Mouse (Mus musculus): Measurements from ENCODE around the gene Tmco4. TPM values are rescaled to one million over a fixed set of nuclear protein-coding genes. Genes with fewer than 3 reads are reported as not detected.

Tmco4 gene
- total RNA-seq (2023) = 8.0 and 9.8 TPM in 2 replicates

DNA sequence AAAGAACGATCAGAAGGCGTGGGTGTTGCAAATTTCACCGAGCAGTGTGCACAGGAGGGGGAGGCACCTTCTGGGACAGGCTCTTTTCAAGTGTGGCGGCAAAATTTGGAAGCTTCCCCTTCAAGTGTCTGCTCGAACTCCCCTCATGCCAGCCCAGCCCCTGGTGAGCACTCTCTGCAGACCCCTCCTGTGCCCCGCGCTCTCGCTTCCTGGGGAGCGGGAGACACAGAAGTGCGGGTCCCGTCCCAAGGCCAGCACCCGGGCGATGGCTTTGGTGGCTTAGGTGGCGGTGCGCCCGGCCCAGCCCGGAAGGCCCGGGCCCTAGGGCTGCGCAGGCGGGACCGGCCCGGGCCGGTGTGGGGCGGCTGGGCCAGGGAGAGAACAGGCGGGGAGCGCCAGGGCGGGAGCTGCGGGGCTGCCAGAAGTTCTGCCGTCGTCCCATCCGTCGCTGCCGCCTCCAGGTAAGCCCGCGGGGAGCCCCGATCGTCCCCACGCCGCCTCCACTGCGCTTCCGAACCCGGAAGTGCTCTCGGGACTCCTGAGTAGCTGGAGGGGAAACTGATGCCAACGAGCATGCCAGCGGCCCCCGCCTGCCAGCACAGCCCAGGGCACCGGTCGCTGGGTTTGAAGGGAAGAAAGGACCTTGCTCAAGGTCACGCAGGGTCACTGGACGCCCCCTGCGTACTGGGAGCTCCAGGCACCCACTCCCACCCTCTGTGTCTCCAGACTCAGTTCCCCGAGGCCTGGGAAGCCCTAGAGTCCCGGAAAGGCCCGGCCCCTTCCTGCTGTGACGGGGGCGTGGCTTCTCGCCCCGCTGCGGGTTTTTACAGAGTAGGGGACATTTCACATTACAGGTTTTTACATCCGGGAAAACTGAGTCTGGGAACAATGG, at the start of gene Tmco4:
Gene Tmco4 (plus strand): TSS at position 62 of the 892 bp plus-strand sequence.

DNA sequence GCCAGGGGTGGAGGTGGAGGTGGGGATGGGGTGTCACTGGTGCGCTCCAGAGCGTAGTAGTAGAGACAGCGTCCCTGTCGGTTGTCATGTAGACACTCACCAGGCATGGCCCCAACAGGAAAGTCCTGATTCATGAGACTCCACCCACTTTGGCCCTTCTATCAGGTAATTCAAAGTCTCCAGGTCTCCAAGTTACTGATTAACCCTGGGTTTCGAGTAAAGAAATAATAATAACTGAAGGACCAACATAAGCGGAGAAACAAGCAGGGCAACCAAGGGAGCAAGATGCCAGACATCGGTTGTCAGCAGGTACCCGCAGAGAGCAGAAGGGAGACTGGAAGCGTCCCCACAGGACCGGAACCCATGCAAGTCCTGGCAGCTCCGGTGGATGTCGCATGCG, 5.8 kb upstream of the Tmco4 start, which contains the start of gene Rnf186:
Gene Rnf186 (plus strand): TSS at position 247 of the 400 bp plus-strand sequence.

DNA sequence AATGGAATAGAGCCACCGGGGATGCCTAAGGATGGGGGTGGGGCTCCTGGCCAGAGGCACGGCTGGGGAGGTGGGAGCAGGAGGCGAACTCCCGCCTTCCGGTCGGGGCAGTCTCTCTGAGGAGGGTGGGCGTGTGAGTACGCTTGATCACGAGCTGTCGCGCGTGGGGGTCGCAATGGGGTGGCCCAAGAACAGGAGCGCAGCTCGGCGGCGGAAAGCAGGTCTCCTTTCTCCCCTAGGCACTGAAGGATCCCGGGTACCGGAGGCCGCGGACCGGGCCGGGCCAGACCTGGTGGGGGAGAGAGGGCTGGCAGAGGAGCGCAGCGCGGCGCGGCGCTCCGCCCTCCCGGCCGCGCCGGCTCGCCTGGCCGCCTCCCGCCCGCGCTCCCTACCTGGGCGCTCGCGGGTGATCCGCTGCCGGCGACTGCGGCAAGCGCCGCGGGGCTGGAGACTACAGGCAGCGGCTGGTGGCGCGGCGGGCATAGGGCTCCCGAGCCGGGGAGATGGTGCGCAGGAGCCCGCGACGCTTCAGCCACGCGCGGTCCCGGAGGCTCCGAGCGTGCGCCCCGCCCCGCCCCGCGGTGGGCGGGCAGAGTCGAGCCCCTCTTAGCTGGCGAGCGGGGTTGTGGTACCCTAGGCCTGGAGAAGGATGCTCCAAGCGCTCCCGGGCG, 102.5 kb downstream of the Tmco4 start, which contains the start of gene Htr6:
Gene Htr6 (minus strand): TSS at position 530 of the 671 bp plus-strand sequence.

DNA sequence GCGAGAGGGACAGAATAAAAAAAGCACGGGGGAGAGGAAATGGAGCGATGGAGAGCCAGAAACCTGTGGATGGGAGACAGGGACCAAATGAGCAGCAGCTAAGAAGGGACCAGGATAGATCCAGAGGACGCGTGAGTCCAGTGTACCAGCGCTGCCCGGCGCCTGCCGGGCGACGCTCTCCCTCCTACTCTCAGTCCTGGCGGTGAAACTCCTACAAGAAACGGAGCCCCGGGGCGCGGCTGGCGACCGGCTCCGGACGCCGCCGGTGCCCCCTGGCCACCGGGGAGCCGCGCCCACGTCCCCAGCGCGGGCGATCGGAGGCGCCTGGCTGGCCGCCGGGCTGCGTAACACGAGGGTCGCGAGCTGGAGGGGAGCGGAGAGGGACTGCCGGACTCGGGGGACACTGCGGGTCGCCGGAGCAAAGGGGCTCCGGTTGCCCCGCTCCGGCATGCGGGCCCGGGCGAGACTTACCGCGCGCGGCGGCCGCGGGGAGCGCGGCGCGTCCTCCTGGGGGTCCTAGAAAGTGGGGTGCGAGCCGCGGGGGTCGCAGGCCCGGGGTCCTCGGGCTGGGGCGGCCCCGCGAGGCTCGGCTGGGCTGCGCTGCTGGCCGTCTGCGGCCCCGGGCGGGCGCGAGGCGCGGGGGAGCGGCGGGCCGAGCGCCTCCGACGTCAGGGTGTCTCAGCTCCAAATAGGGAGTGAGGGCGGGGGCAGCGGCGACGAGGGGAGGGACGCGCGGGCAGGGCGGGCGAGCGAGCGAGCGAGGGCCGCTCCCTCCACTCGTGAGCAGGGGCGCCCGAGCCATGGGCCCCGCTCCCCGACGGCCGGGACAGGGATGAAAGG, 119.9 kb downstream of the Tmco4 start, which contains the start of gene Nbl1:
Gene Nbl1 (minus strand): TSS at position 638 of the 840 bp plus-strand sequence.

Other genes starting within 250 kb of the Tmco4 start
- not detected in 2 replicates for gene Pla2g2c, start 248.1 kb upstream of the Tmco4 start, total RNA-seq (2023)
- not detected in 2 replicates for gene Ubxn10, start 235.7 kb upstream of the Tmco4 start, total RNA-seq (2023)
- gene Pla2g2f, start 215.3 kb upstream of the Tmco4 start, total RNA-seq (2023) = not detected in 2 replicates
- gene Pla2g2d, start 197.2 kb upstream of the Tmco4 start, total RNA-seq (2023) = not detected in 2 replicates
- not detected in 2 replicates for gene Pla2g5, start 109.4 kb upstream of the Tmco4 start, total RNA-seq (2023)
- not detected in 2 replicates for gene Gm13030, start 98.9 kb upstream of the Tmco4 start, total RNA-seq (2023)
- not detected in 2 replicates for gene Pla2g2e, start 94.9 kb upstream of the Tmco4 start, total RNA-seq (2023)
- 19.9 and 25.1 TPM in 2 replicates for gene Otud3, start 58.9 kb upstream of the Tmco4 start, total RNA-seq (2023)
- gene Rnf186, start 5.8 kb upstream of the Tmco4 start, total RNA-seq (2023) = not detected in 2 replicates
- not detected in 2 replicates for gene Htr6, start 102.7 kb downstream of the Tmco4 start, total RNA-seq (2023)
- gene Nbl1, start 120.1 kb downstream of the Tmco4 start, total RNA-seq (2023) = 0.43 TPM in 1 of 2 replicates, not detected in the other
- 52.8 and 94.4 TPM in 2 replicates for gene Minos1, start 158.2 kb downstream of the Tmco4 start, total RNA-seq (2023)
- gene Capzb, start 220.0 kb downstream of the Tmco4 start, total RNA-seq (2023) = 541 and 553 TPM in 2 replicates

All from neutrophil, adult 65 days (primary cell).